Mouse (Mus musculus) stomach, postnatal 0 days (tissue): Measurements from ENCODE around the gene Hmga2. TPM values are rescaled to one million over a fixed set of nuclear protein-coding genes. Genes with fewer than 3 reads are reported as not detected.
A peak's percentile ranks its signal among the peaks of the same experiment; 100 is the strongest.

ENCODE experiments used
- ATAC-seq: fragments of 200-750 bp; cut with Nextera tagmentation; 2 replicates; pipeline ENCODE4 v1.8.0; 2017; ENCODE audit not compliant: low FRiP score, low TSS enrichment
- DNase-seq: peaks from one replicate; pipeline ENCODE4 v3.0.0-alpha.2; 2016; ENCODE audit warnings: low spot score
- H3K27ac ChIP-seq: fragments of 300-500 bp; sonication (generic); replicated peaks from 2 replicates; pipeline ENCODE4 v1.5.1; 2014; ENCODE audit warnings: mild to moderate bottlenecking, control low read depth
- H3K27me3 ChIP-seq: fragments of 300-500 bp; sonication (generic); 2 replicates; pipeline ENCODE4 v1.6.1; 2014; ENCODE audit warnings: low read length; ENCODE audit not compliant: control insufficient read depth, insufficient read depth
- H3K36me3 ChIP-seq: fragments of 300-500 bp; sonication (generic); 2 replicates; pipeline ENCODE4 v1.6.1; 2014; ENCODE audit warnings: low read length, mixed read lengths; ENCODE audit not compliant: control insufficient read depth, insufficient read depth
- H3K4me1 ChIP-seq: fragments of 300-500 bp; sonication (generic); replicated peaks from 2 replicates; pipeline ENCODE4 v1.6.1; 2014; ENCODE audit warnings: antibody characterized with exemption; ENCODE audit not compliant: control insufficient read depth, insufficient read depth
- H3K4me2 ChIP-seq: fragments of 300-500 bp; sonication (generic); replicated peaks from 2 replicates; pipeline ENCODE4 v1.6.1; 2014; ENCODE audit warnings: low read depth, mild to moderate bottlenecking, control low read depth, moderate library complexity
- H3K4me3 ChIP-seq: fragments of 300-500 bp; sonication (generic); 2 replicates; pipeline ENCODE4 v1.5.1; 2014; ENCODE audit warnings: low read depth, low read length, control low read depth
- H3K9ac ChIP-seq: fragments of 300-500 bp; sonication (generic); 2 replicates; pipeline ENCODE4 v1.6.1; 2014; ENCODE audit warnings: mild to moderate bottlenecking, low read length, control low read depth, mixed read lengths
- H3K9me3 ChIP-seq: fragments of 300-500 bp; sonication (generic); 2 replicates; pipeline ENCODE4 v1.6.1; 2016; ENCODE audit warnings: low read length; ENCODE audit not compliant: control insufficient read depth
- CTCF ChIP-seq: IDR thresholded peaks from 2 replicates; pipeline ENCODE4 v1.5.1; 2016; ENCODE audit warnings: antibody characterized with exemption, low read depth, mild to moderate bottlenecking, moderate library complexity
- EP300 ChIP-seq: optimal IDR thresholded peaks from 2 replicates; pipeline ENCODE3; 2016; ENCODE audit warnings: antibody characterized with exemption
- WGBS: fragments of 180-500 bp; shearing (Covaris S2); extraction: QIAGEN DNeasy Blood & Tissue Kit; methylation state at CpG from one replicate; pipeline ENCODE4 v1.1.7; 2014; 5-methylcytosine and 5-hydroxymethylcytosine counted together
- polyA plus RNA-seq: library from polyadenylated mRNA; unstranded; fragments of >200 nt; fragmentation: Nextera tagmentation; extraction: Ambion mirVana; gene quantifications from 2 replicates; pipeline ENCODE4 v1.2.1, GENCODE M21; 2015

Gene Hmga2
- polyA plus RNA-seq, 1 experiment from 2014 or later: 3.6 TPM

DNA sequence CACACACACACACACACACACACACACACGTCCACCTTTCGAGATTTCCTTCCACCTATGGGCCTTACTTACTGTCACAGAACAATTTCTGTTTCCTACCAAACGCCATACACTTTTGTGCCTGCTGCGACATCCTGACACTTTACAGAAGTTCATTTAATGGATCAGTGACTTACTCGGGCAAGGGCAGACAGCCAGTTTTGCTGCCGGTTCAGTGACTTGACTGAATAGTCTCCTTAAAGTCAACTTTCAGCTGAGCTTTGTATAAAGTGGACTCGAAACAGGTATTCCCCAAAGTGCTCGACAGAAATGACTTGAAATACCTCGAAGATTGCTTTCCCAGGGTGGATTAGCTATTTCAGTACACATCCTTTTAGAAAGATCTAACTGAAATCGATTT lies 87.3 kb downstream of the Hmga2 start:
- DNase-seq (no peak), ATAC-seq (no peak)
- Histone ChIP-seq H3K36me3 (no peaks in the 10 kb centered on the region), H3K27ac (no peak overlapping the region), H3K27me3 (no peaks in the 10 kb centered on the region), H3K9ac (no peak overlapping the region), H3K9me3 (no peaks in the 10 kb centered on the region), H3K4me1 (peaks cover 2% of the 10 kb centered on the region; the same call in 1 of the 2 replicates), H3K4me3 (no peak overlapping the region), H3K4me2 (no peak overlapping the region)
- TF ChIP-seq CTCF (no peak), EP300 (no peak)
- whole genome bisulfite sequencing: 36% methylated on average over 10 of the region's 10 CpGs

DNA sequence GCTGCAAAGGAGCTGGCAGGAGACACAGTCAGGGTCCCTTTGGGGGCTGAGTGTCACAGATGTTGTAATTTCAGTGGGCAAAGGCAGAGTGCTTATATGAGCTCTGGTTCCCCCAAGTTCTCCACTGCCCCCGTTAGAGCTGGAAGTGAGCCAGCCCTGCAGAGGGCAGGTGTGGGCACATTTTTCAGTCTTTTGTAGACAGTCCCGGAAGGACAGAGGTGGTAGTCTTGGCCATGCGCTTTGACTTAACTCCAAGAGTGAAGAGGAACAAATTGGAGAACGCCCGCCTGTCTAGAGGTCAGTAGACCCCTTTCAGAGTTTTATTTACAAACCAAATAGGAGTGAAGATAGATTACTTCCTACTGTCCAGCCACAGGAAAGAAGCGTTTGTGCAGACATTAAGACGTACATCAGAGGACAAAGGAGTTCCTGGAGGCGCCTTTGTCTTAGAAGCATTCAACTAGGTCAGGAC lies 87.8 kb downstream of the Hmga2 start:
- no peaks in the 10 kb centered on the region for H3K9me3 ChIP-seq
- no peak overlapping the region for H3K27ac ChIP-seq
- H3K27me3 ChIP-seq: no peaks in the 10 kb centered on the region
- H3K4me2 ChIP-seq: no peak overlapping the region
- no peak overlapping the region for H3K9ac ChIP-seq
- no peak overlapping the region for H3K4me3 ChIP-seq
- TF ChIP-seq EP300 (no peak), CTCF (peak; percentile 12; the same call in 1 of the 2 replicates)
- no peaks in the 10 kb centered on the region for H3K36me3 ChIP-seq
- WGBS: 45% methylated on average over 8 of the region's 8 CpGs
- ATAC-seq (no peak), DNase-seq (no peak)
- H3K4me1 ChIP-seq: peaks cover 2% of the 10 kb centered on the region; the same call in 1 of the 2 replicates

DNA sequence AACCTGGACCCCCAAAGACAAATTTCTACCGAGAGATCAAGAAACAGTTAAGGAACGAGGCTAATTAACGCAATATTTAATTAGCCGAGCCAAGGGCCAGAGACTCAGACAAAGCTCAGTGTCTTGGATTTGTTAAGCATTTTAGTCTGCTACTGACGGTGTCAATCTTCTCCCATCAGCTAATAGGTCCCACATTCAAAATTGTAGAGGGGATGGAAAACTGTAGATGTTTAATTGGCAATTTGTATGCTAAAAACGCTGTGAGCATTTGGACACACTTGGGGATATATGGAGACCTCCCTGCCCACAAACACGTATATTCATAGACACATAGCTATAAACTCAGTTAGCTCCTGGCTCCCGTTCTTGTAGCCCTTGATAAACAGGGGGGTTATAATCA lies 89.2 kb downstream of the Hmga2 start:
- H3K9me3 ChIP-seq: no peaks in the 10 kb centered on the region
- no peak overlapping the region for H3K4me3 ChIP-seq
- TF ChIP-seq CTCF (no peak), EP300 (no peak)
- H3K9ac ChIP-seq: no peak overlapping the region
- DNase-seq (no peak), ATAC-seq (no peak)
- 85% methylated on average over 8 of the region's 8 CpGs for WGBS
- no peaks in the 10 kb centered on the region for H3K27me3 ChIP-seq
- no peaks in the 10 kb centered on the region for H3K36me3 ChIP-seq
- H3K4me2 ChIP-seq: no peak overlapping the region
- H3K27ac ChIP-seq: no peak overlapping the region
- peaks cover under 1% of the 10 kb centered on the region; the same call in 1 of the 2 replicates for H3K4me1 ChIP-seq

DNA sequence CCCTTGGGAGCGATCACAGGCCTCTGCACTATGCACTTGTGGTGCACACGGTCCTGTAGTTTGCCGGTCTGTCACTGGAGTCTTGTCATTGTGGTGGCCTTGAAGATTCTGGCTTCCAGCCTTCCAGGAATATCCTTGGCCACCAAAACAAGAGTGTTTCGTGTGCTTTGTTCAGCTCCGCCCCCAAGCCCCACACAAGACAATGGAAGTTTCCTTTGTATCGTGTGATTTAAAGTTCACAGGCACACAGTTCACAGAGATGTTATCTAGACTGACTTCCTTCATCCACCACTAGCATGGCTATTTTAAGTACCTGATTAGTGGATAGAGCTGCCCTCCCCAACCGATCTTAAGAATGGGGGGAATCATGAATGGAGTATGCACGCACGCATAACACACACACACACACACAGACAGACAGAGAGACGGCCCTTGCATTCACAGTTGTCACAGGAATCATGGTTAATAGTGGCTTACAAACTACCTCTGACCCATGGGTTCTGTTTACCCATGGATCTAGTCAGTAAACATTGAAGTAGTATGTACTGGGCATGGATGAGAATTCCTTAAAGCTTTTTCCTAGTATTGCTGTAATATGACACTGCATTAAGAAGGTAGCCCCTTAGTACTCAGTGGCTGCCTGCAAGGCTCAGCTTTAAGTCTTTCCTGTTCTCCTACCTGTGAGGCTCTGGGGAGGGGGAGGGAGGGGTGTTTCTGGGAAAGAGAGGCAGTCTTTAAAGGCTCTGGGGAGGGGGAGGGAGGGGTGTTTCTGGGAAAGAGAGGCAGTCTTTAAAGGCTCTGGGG lies 91.3 kb downstream of the Hmga2 start:
- ATAC-seq (peak; percentile 72), DNase-seq (no peak)
- H3K4me3 ChIP-seq: no peak overlapping the region
- WGBS: 49% methylated on average over 10 of the region's 10 CpGs
- no peaks in the 10 kb centered on the region for H3K36me3 ChIP-seq
- no peaks in the 10 kb centered on the region for H3K9me3 ChIP-seq
- no peak for TF ChIP-seq CTCF
- no peak for TF ChIP-seq EP300
- no peaks in the 10 kb centered on the region for H3K27me3 ChIP-seq
- H3K27ac ChIP-seq: 0 out of 2 replicates have a peak overlapping the region, but pooled peaks have one; percentile 25
- H3K9ac ChIP-seq: no peak overlapping the region
- no peak overlapping the region for H3K4me2 ChIP-seq
- H3K4me1 ChIP-seq: no peaks in the 10 kb centered on the region

DNA sequence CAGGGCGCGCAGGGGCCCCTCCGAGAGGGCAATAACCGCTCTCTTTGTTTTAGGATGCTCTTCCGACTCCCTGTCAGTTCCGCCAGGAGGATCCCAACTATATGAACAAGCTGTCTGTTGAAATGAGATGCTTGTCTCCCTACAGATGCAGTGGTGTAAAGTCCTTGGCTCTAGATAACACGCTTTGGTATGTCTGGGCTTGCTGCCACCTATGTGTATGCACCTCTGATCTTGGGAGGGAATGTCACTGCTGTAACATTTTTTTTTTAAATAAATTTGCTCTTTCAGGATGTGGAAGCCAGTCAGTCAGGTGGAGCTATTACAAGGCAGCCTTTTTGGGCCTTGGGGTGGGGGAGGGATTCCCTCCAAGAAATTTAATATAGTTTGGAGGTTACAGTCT lies 92.2 kb downstream of the Hmga2 start:
- H3K27ac ChIP-seq: no peak overlapping the region
- H3K9ac ChIP-seq: no peak overlapping the region
- H3K4me1 ChIP-seq: no peaks in the 10 kb centered on the region
- no peak overlapping the region for H3K4me2 ChIP-seq
- DNase-seq (no peak), ATAC-seq (no peak)
- WGBS: 69% methylated on average over 7 of the region's 7 CpGs
- H3K4me3 ChIP-seq: no peak overlapping the region
- H3K9me3 ChIP-seq: no peaks in the 10 kb centered on the region
- no peak for TF ChIP-seq CTCF
- H3K27me3 ChIP-seq: no peaks in the 10 kb centered on the region
- H3K36me3 ChIP-seq: no peaks in the 10 kb centered on the region

DNA sequence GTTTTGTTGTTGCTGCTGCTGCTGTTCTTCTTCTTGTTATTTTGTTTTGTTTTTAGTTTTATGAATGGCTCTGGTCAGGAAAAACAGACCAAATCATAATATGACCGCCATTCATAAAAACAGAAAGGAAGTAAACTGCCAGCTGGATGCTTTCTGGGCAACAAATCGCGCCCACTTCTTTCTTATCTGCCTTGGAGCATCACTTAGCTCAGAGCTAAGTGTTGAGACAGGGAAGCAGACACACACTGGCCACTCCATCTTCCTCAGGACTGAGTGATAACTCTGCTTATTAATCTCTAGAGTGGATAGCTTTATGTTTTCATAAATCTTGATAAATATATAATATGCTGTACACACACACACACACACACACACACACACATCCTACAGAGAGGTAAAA lies 98.5 kb downstream of the Hmga2 start:
- H3K27me3 ChIP-seq: no peaks in the 10 kb centered on the region
- H3K4me2 ChIP-seq: peak overlapping the region; percentile 32
- H3K9ac ChIP-seq: no peak overlapping the region
- ATAC-seq: no peak
- no peaks in the 10 kb centered on the region for H3K4me1 ChIP-seq
- H3K36me3 ChIP-seq: no peaks in the 10 kb centered on the region
- H3K27ac ChIP-seq: no peak overlapping the region
- 0 out of 2 replicates have a peak overlapping the region, but pooled peaks have one; percentile 8 for H3K4me3 ChIP-seq
- TF ChIP-seq CTCF (no peak), EP300 (no peak)
- WGBS: 74% methylated on average over 3 of the region's 3 CpGs
- DNase-seq: no peak
- H3K9me3 ChIP-seq: no peaks in the 10 kb centered on the region
